Mouse (Mus musculus): ENCODE measurements around the gene Npcd. TPM values are rescaled to one million over a fixed set of nuclear protein-coding genes. Genes with fewer than 3 reads are reported as not detected.
A peak's percentile ranks its signal among the peaks of the same experiment; 100 is the strongest.

The Npcd gene
- polyA plus RNA-seq, 1 experiment from 2014 or later: not detected

GRCm38 (mm10) chr15:79858979-79859378 is 24.9 kb upstream of the Npcd start:
- no peak overlapping the region for H3K9ac ChIP-seq
- WGBS (ENCODE audit: insufficient replicate concordance): 62% methylated on average over 5 of the region's 5 CpGs

GRCm38 (mm10) chr15:79850143-79850542 is 16.1 kb upstream of the Npcd start:
- H3K36me3 ChIP-seq: no peaks in the 10 kb centered on the region
- 72% methylated on average over 2 of the region's 2 CpGs for WGBS (ENCODE audit: insufficient replicate concordance)
- ATAC-seq: no peak
- 0 out of 2 replicates have a peak, but pooled peaks cover 6% of the 10 kb centered on the region for H3K9me3 ChIP-seq (replicated peaks)
- H3K27me3 ChIP-seq (replicated peaks): peaks cover 30% of the 10 kb centered on the region
- H3K4me3 ChIP-seq: no peak overlapping the region
- H3K9ac ChIP-seq: no peak overlapping the region
- H3K4me1 ChIP-seq: no peaks in the 10 kb centered on the region
- no peak overlapping the region for H3K4me2 ChIP-seq
- no peak overlapping the region for H3K27ac ChIP-seq

More at GRCm38 (mm10) chr15:79858979-79859378, 24.9 kb upstream of the Npcd start:
- no peak overlapping the region for H3K4me2 ChIP-seq
- H3K4me3 ChIP-seq: no peak overlapping the region
- no peaks in the 10 kb centered on the region for H3K9me3 ChIP-seq (replicated peaks)
- ATAC-seq: no peak
- no peaks in the 10 kb centered on the region for H3K4me1 ChIP-seq
- H3K27me3 ChIP-seq (replicated peaks): peaks cover 18% of the 10 kb centered on the region
- H3K27ac ChIP-seq: no peak overlapping the region
- H3K36me3 ChIP-seq: no peaks in the 10 kb centered on the region

DNA sequence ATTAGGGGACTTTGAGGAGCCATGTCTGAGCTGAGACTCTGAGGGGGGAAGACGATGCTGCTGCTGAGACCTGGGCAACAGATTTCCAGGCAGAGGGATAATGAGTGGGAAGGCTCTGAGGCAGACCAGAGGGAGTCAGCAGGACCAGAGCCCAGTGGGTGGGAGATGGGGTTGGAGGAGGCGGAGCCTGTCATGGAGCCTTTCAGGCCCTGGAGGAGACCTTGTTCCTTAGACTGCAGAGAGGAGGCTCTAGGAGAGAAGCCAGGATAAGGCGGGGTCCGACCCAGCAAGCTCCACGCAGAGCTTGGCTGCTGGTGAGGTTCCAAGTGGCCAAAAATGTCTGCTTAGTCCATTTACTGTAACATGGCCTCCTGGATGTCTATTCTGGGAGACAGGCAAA is 13.1 kb upstream of the Npcd start:
- Histone ChIP-seq H3K9ac (no peak overlapping the region), H3K4me1 (no peaks in the 10 kb centered on the region), H3K9me3 (replicated peaks) (0 out of 2 replicates have a peak, but pooled peaks cover 6% of the 10 kb centered on the region), H3K4me3 (no peak overlapping the region), H3K27ac (no peak overlapping the region), H3K27me3 (replicated peaks) (peaks cover 32% of the 10 kb centered on the region; the same call in 1 of the 2 replicates), H3K36me3 (no peaks in the 10 kb centered on the region), H3K4me2 (no peak overlapping the region)
- no peak for ATAC-seq
- 26% methylated on average over 5 of the region's 5 CpGs for WGBS (ENCODE audit: insufficient replicate concordance)

GRCm38 (mm10) chr15:79845986-79846385 is 11.9 kb upstream of the Npcd start:
- 58% methylated on average over 4 of the region's 4 CpGs for WGBS (ENCODE audit: insufficient replicate concordance)
- Histone ChIP-seq H3K9ac (no peak overlapping the region), H3K27ac (no peak overlapping the region), H3K9me3 (replicated peaks) (0 out of 2 replicates have a peak, but pooled peaks cover 6% of the 10 kb centered on the region), H3K27me3 (replicated peaks) (peaks cover 37% of the 10 kb centered on the region), H3K4me2 (no peak overlapping the region), H3K4me1 (no peaks in the 10 kb centered on the region), H3K36me3 (no peaks in the 10 kb centered on the region), H3K4me3 (no peak overlapping the region)
- no peak for ATAC-seq

- Histone ChIP-seq H3K27me3 (replicated peaks) (peaks cover 53% of the 10 kb centered on the region), H3K9me3 (replicated peaks) (no peaks in the 10 kb centered on the region), H3K4me2 (no peak overlapping the region), H3K9ac (no peak overlapping the region), H3K36me3 (no peaks in the 10 kb centered on the region), H3K4me1 (no peaks in the 10 kb centered on the region), H3K4me3 (no peak overlapping the region), H3K27ac (no peak overlapping the region)
- 56% methylated on average over 3 of the region's 3 CpGs for WGBS (ENCODE audit: insufficient replicate concordance)
- ATAC-seq: no peak
These were observed 8.9 kb upstream of the Npcd start for GRCm38 (mm10) chr15:79842985-79843384.

- no peaks in the 10 kb centered on the region for H3K9me3 ChIP-seq (replicated peaks)
- no peak overlapping the region for H3K4me2 ChIP-seq
- no peak overlapping the region for H3K9ac ChIP-seq
- no peak overlapping the region for H3K4me3 ChIP-seq
- WGBS (ENCODE audit: insufficient replicate concordance): 44% methylated on average over 2 of the region's 2 CpGs
- no peak overlapping the region for H3K27ac ChIP-seq
- H3K27me3 ChIP-seq (replicated peaks): peaks cover 43% of the 10 kb centered on the region
- no peaks in the 10 kb centered on the region for H3K36me3 ChIP-seq
- no peaks in the 10 kb centered on the region for H3K4me1 ChIP-seq
- ATAC-seq: no peak
These were observed 6.2 kb upstream of the Npcd start for GRCm38 (mm10) chr15:79840281-79840680.

DNA sequence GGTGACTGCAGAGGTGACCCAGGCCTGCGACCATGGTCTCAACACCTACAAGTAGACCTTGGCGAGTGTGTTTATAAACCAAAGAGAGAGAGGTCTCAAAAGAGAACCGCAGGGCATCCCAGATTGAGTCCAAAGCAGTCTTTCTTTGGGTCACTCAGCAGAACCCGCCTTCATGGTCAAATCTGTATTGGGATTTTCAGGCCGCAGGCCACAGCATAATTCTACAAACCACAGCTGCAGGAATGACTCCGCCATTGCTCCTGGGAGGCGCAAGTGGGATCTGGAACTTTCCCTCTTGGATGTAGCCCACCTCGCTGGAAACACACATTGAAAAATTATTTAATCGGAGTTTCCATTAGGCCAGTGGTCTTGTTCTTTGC is 834 bp upstream of the Npcd start:
- H3K27ac ChIP-seq: no peak overlapping the region
- peak overlapping the region; percentile 73; the same call in 1 of the 2 replicates for H3K4me3 ChIP-seq
- H3K27me3 ChIP-seq (replicated peaks): peaks cover 31% of the 10 kb centered on the region
- H3K9me3 ChIP-seq (replicated peaks): no peaks in the 10 kb centered on the region
- H3K9ac ChIP-seq: no peak overlapping the region
- H3K4me2 ChIP-seq: peak overlapping the region; percentile 86
- ATAC-seq: no peak
- peaks cover 7% of the 10 kb centered on the region; the same call in 1 of the 2 replicates for H3K36me3 ChIP-seq
- WGBS (ENCODE audit: insufficient replicate concordance): 62% methylated on average over 9 of the region's 9 CpGs
- peaks cover 33% of the 10 kb centered on the region for H3K4me1 ChIP-seq

- Histone ChIP-seq H3K36me3 (peaks cover 13% of the 10 kb centered on the region), H3K4me2 (peak overlapping the region; percentile 86), H3K9ac (peak overlapping the region; percentile 83), H3K9me3 (replicated peaks) (no peaks in the 10 kb centered on the region), H3K27ac (peak overlapping the region; percentile 52), H3K4me1 (peaks cover 33% of the 10 kb centered on the region), H3K27me3 (replicated peaks) (peaks cover 23% of the 10 kb centered on the region), H3K4me3 (peak overlapping the region; percentile 73)
- WGBS (ENCODE audit: insufficient replicate concordance): under 1% methylated on average over 39 of the region's 41 CpGs
- ATAC-seq: peak; percentile 42; the same call in 1 of the 2 replicates
These were observed 586 bp downstream of the Npcd start for GRCm38 (mm10) chr15:79833251-79834050.

GRCm38 (mm10) chr15:79832064-79832900 is 1.8 kb downstream of the Npcd start:
- 38% methylated on average over 18 of the region's 18 CpGs for WGBS (ENCODE audit: insufficient replicate concordance)
- H3K4me1 ChIP-seq: peaks cover 40% of the 10 kb centered on the region
- peaks cover 12% of the 10 kb centered on the region for H3K27me3 ChIP-seq (replicated peaks)
- H3K9ac ChIP-seq: peak overlapping the region; percentile 83; the same call in 1 of the 2 replicates
- no peak for ATAC-seq
- H3K4me2 ChIP-seq: peak overlapping the region; percentile 86
- H3K9me3 ChIP-seq (replicated peaks): no peaks in the 10 kb centered on the region
- peak overlapping the region; percentile 52 for H3K27ac ChIP-seq
- peak overlapping the region; percentile 73 for H3K4me3 ChIP-seq
- H3K36me3 ChIP-seq: peaks cover 25% of the 10 kb centered on the region

DNA sequence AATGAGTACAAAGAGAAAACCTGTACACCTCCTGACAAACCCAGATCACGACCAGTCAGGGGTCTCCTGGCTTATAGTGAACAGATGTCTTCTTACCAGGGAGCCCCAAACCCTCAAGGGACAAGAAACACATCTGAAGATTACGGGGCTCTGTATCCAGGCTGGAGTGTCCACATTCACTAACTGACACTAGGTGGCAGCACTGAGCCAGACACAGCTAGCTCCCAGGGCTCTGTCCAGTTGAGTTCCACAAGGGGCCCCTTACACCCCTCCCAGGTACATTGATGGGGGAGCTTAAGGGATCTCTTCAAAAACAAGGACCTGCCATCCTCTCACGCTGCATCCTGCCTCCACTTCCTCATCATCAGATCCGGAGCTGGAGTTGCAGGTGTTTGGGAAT is 3.6 kb downstream of the Npcd start:
- H3K4me3 ChIP-seq: no peak overlapping the region
- WGBS (ENCODE audit: insufficient replicate concordance): 12% methylated on average over 4 of the region's 4 CpGs
- no peak overlapping the region for H3K27ac ChIP-seq
- H3K36me3 ChIP-seq: peaks cover 35% of the 10 kb centered on the region
- H3K9ac ChIP-seq: no peak overlapping the region
- no peak overlapping the region for H3K4me2 ChIP-seq
- H3K9me3 ChIP-seq (replicated peaks): no peaks in the 10 kb centered on the region
- peaks cover 5% of the 10 kb centered on the region for H3K27me3 ChIP-seq (replicated peaks)
- no peak for ATAC-seq
- peaks cover 40% of the 10 kb centered on the region for H3K4me1 ChIP-seq

GRCm38 (mm10) chr15:79829431-79829830 is 4.6 kb downstream of the Npcd start:
- Histone ChIP-seq H3K4me2 (no peak overlapping the region), H3K9ac (no peak overlapping the region), H3K4me1 (peaks cover 41% of the 10 kb centered on the region), H3K27me3 (replicated peaks) (no peaks in the 10 kb centered on the region; the same call in none of the 2 replicates), H3K4me3 (no peak overlapping the region), H3K27ac (no peak overlapping the region), H3K36me3 (peaks cover 35% of the 10 kb centered on the region), H3K9me3 (replicated peaks) (no peaks in the 10 kb centered on the region)
- 72% methylated on average over 5 of the region's 5 CpGs for WGBS (ENCODE audit: insufficient replicate concordance)
- ATAC-seq: no peak
